Mouse (Mus musculus) left cerebral cortex, adult 2 months (tissue): ENCODE measurements around the gene Ndp. TPM values are rescaled to one million over a fixed set of nuclear protein-coding genes. Genes with fewer than 3 reads are reported as not detected.

ENCODE experiments used
- DNase-seq, 2 experiments: peaks; one replicate each; pipeline ENCODE4 v3.0.0; 2021 to 2022; ENCODE audit warnings: low spot score in 2 of 2, mixed read lengths in 1 of 2; ENCODE audit errors: extremely low spot score in 1 of 2
- H3K27ac ChIP-seq: fragments of 200-600 bp; 2 replicates; pipeline ENCODE4 v1.8.1; 2022
- H3K4me3 ChIP-seq: fragments of 200-600 bp; 2 replicates; pipeline ENCODE4 v1.8.1; 2022
- CTCF ChIP-seq: fragments of 200-600 bp; IDR thresholded peaks from 2 replicates; pipeline ENCODE4 v1.8.1; 2022; ENCODE audit warnings: antibody characterized with exemption, mild to moderate bottlenecking, moderate library complexity
- intact Hi-C: fragments of 180-260 bp; cut with DNase I; formaldehyde crosslinking; loops from one replicate; pipeline ENCODE4 v1.15.1; 2025
- long read RNA-seq, 2 experiments: library from polyadenylated mRNA; stranded (forward); transcript quantifications; one replicate each; pipeline ENCODE4 v2.0.0; 2021; ENCODE audit warnings: borderline mapping rate in 2 of 2
- total RNA-seq, 2 experiments: library from RNA; stranded (reverse); gene quantifications; 2 replicates each; pipeline ENCODE4 v1.2.3; 2021

The Ndp gene
- total RNA-seq = 1 to 10 TPM; 7.6 to 8.1 TPM
- long read RNA-seq, experiment 1, partial matches to known transcripts = 0 of 3 reads
- long read RNA-seq, experiment 1, other reads (novel, unspliced or antisense) = 0 of 3 reads
- long read RNA-seq, experiment 2, transcript Ndp-201 (3 exons, 1,939 nt) = major isoform, 6 of 6 reads
- long read RNA-seq, experiment 2, partial matches to known transcripts = 0 of 6 reads
- long read RNA-seq, experiment 2, other reads (novel, unspliced or antisense) = 0 of 6 reads

DNA sequence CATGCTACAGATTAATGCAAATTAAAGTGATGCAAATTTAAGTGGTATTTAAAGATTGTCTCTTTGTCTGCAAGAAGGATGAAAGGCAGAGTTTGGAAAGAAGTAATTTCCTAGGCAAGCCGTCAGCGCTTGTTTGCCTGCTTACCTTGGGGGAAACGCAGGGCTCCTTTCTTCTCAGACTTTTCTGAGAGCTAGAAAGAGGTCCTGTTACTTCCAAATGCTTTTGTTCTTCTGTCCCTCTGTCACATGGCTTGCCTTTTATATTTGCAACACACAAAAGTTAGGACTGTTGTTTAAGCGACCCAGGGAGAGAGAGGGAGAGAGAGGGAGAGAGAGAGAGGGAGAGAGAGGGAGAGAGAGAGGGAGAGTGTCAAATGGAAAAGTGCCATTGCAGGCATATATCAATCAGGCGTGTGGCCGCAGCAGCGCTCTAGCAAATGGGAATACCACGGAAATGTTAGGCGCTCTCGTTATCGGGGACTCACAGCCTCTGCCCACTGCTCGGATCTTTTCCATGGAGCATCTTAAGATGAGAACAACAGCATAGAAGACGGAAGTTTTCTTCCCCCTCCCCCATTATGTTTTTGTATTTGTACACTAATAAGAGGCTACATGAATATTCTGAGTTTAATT is at the start of gene Ndp:
Gene Ndp, minus strand, starts transcription at position 534 of the 633 bp plus-strand sequence.
- intact Hi-C loops = loop anchor here (5.0 kb wide), 2 partner anchors 301 to 1251 kb away; partner anchors contain the start of gene Kdm6a

GRCm38 (mm10) chrX:16954767-16955166 is 43.2 kb upstream of the Ndp start:
- intact Hi-C loops = no loop called here
- no peak overlapping the region for H3K27ac ChIP-seq
- DNase-seq = no peak
- no peak for TF ChIP-seq CTCF
- no peak overlapping the region for H3K4me3 ChIP-seq

More for the DNA sequence above, at the start of gene Ndp:
- Histone ChIP-seq H3K27ac (peak within 1 kb of the TSS; percentile 66), H3K4me3 (peak within 1 kb of the TSS; percentile 37)
- TF ChIP-seq CTCF = no peak
- DNase-seq = no peak

DNA sequence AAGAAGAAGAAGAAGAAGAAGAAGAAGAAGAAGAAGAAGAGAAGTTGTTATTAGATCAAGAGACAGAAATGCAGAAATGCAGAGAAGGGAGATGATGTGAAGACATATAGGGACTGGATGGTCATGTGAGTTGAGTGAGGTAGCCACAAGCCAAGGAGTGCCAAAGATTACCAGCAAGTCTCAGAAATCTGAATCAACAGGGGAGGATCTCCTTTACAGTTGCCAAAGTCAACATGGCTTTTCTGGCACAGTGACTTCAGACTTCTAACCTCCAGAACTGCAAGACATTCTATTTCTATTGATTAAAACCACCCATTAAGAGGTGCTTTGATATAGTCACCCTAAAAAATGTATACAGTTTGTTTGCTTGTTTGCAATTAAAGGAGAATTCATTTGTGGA is 6.4 kb upstream of the Ndp start:
- no peak for TF ChIP-seq CTCF
- DNase-seq = no peak
- H3K27ac ChIP-seq = no peak overlapping the region
- no peak overlapping the region for H3K4me3 ChIP-seq
- intact Hi-C loops = no loop called here

GRCm38 (mm10) chrX:16913118-16913517 is 1.5 kb upstream of the Ndp start:
- no peak for TF ChIP-seq CTCF
- intact Hi-C loops = loop anchor here (5.0 kb wide), 2 partner anchors 299 to 1249 kb away; partner anchors contain the start of gene Kdm6a
- DNase-seq = no peak
- H3K4me3 ChIP-seq = no peak overlapping the region
- no peak overlapping the region for H3K27ac ChIP-seq

DNA sequence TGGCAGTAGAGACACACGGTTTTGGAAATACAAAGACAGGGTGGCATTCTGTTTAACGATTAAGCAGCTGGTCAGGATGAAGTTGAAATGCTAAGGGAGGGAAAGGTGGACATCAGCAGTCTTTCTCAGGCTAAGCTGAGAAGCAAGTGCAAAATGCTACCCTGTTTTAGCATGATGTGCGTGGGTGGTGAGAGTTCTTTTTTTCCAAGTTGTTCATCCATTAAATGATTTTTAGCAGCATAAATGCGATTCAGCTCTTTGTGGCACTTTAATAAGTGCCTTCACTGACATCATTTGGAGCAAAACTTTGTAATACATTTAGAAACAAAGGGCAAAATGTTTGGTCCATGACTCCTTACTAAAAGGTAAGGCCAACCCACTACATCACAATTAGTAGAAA is 337 bp upstream of the Ndp start:
- intact Hi-C loops = loop anchor here (5.0 kb wide), 2 partner anchors 300 to 1250 kb away; partner anchors contain the start of gene Kdm6a
- peak overlapping the region; percentile 66; the same call in 1 of the 2 replicates for H3K27ac ChIP-seq
- no peak for DNase-seq
- TF ChIP-seq CTCF = no peak
- H3K4me3 ChIP-seq = peak overlapping the region; percentile 37

DNA sequence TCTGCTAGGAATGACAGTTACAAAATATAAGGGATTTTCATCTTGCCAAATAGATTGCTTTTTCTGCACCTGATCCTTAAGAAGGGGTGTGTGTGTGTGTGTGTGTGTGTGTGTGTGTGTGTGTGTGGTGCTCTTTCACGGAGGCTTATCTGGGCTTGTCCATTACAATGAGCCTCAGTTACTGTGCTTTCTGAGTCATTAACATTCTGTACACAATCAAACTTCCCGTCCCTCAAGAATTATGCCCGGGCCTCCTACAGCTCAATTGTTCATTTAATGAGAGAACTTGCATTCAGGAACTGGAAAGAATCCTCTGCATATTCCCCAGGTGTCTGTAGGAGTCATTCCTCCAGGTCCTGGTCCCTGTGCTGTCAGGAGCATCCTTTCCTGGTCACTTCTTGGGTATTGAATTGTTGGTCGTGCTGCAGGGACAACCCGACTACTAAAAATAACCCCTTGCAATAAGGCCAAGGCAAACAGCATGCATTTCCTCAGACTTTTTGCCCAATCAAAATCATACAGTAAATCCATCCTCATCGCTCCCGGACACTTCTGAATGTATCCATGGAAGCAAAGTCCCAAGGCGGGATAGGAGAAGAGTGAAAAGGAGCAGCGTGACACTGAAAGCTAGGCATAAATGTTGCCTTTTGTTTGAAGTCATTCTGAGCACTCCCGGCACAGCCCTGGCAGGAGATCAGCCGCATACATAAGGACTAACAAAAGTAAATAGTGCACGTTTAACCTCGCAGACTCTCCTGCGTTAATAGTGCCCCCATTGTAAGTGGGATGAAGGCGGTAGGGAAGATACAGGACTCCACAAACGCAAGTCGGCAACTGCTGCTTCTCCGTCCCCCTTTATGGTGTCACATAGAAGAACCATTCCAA is 1.1 kb downstream of the Ndp start:
- Histone ChIP-seq H3K27ac (peak overlapping the region; percentile 66), H3K4me3 (peak overlapping the region; percentile 37)
- intact Hi-C loops = loop anchor here (5.0 kb wide), 2 partner anchors 302 to 1252 kb away; partner anchors contain the start of gene Kdm6a
- DNase-seq = no peak
- TF ChIP-seq CTCF = no peak

GRCm38 (mm10) chrX:16908652-16909051 is 2.9 kb downstream of the Ndp start:
- TF ChIP-seq CTCF = no peak
- intact Hi-C loops = no loop called here
- no peak for DNase-seq
- Histone ChIP-seq H3K27ac (no peak overlapping the region), H3K4me3 (no peak overlapping the region)

GRCm38 (mm10) chrX:16907554-16907953 is 4.0 kb downstream of the Ndp start:
- Histone ChIP-seq H3K27ac (no peak overlapping the region), H3K4me3 (no peak overlapping the region)
- DNase-seq = no peak
- no peak for TF ChIP-seq CTCF
- intact Hi-C loops = no loop called here

- intact Hi-C loops = loop anchor here (2.0 to 10.0 kb wide), 5 partner anchors 88 to 1360 kb away; partner anchors contain the start of gene Kdm6a
- peak in 1 of 2 experiments; percentile 13 for DNase-seq
- TF ChIP-seq CTCF = peak; percentile 81
- Histone ChIP-seq H3K4me3 (no peak overlapping the region), H3K27ac (no peak overlapping the region)
Measured at GRCm38 (mm10) chrX:16894377-16895175, 17.0 kb downstream of the Ndp start.

DNA sequence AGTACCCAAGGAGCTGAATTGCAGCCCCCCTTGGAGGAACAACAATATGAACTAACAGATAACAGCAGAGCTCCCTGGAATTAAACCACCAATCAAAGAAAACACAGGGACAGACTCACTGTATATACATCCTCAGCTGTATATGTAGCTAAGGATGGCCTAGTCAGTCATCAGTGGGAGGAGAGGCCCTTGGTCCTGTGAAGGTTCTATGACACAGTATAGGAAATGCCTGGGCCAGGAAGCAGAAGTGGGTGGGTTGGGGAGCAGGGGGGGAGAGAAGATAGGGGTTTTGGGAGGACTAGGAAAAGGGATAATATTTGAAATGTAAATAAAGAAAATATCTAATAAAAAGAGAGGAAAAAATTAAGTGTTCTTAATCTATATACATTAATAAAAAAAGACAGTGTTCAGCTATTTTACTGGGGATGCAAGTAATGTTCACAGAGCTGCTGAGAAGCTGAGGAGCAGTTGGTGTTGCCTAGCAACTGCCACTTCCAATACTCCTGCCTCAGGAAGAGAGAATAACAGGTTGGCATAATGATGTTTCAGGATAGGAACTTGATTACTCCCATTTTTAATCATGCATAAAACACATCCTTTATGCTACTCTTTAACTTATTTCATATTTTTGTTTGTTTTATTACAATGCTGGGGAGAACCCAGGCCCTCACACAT is 43.8 kb downstream of the Ndp start:
- intact Hi-C loops = loop anchor here (1.0 kb wide), 1 partner anchor 10 kb away; no protein-coding TSS in a partner anchor
- DNase-seq = no peak
- no peak for TF ChIP-seq CTCF
- Histone ChIP-seq H3K4me3 (no peak overlapping the region), H3K27ac (no peak overlapping the region)
